Mouse (Mus musculus) gastrocnemius, postnatal 14 days (tissue): ENCODE results near the gene Gna15. TPM values are rescaled to one million over a fixed set of nuclear protein-coding genes. Genes with fewer than 3 reads are reported as not detected.

ENCODE experiments used
- DNase-seq: peaks from one replicate; pipeline ENCODE4 v3.0.0; 2021; ENCODE audit warnings: mixed read lengths
- intact Hi-C: fragments of 180-260 bp; cut with DNase I; formaldehyde crosslinking; loops from one replicate; pipeline ENCODE4 v1.15.1; 2025; ENCODE audit warnings: low total_unique reads
- microRNA-seq, 2 experiments: library from miRNA; unstranded; fragments of <30 nt; microRNA quantifications; one replicate each; pipeline ENCODE4 v1.2.0; 2021
- total RNA-seq, 2 experiments: library from RNA; stranded (reverse); gene quantifications; 2 replicates each; pipeline ENCODE4 v1.2.3; 2021

Gene Gna15
- total RNA-seq, 2 experiments from 2014 or later, result 0.60 to 1.2 TPM

GRCm38 (mm10) chr10:81458267-81458666 lies 65.8 kb downstream of the Gna15 start:
- intact Hi-C loops, result loop anchor here (10.0 kb wide), 1 partner anchor 173 kb away; no protein-coding TSS in a partner anchor
- DNase-seq, result no peak

- DNase-seq, result no peak
- intact Hi-C loops, result loop anchor here (10.0 kb wide), 1 partner anchor 173 kb away; no protein-coding TSS in a partner anchor
Observed at GRCm38 (mm10) chr10:81457624-81458023, 66.4 kb downstream of the Gna15 start.

GRCm38 (mm10) chr10:81456983-81457563 lies 67.0 kb downstream of the Gna15 start:
- intact Hi-C loops, result loop anchor here (10.0 kb wide), 1 partner anchor 172 kb away; no protein-coding TSS in a partner anchor
- no peak for DNase-seq

- intact Hi-C loops, result loop anchor here (10.0 kb wide), 1 partner anchor 171 kb away; no protein-coding TSS in a partner anchor
- peak; percentile 4 for DNase-seq
Observed at GRCm38 (mm10) chr10:81455181-81455895, 68.7 kb downstream of the Gna15 start, which contains the start of gene Nfic. TSS of gene Nfic (minus strand) at chr10:81455635.

- intact Hi-C loops, result loop anchor here (5.0 to 10.0 kb wide), 2 partner anchors 67 to 169 kb away; partner anchors contain the start of gene Gm48552
- no peak for DNase-seq
Observed at GRCm38 (mm10) chr10:81454106-81454505, 69.9 kb downstream of the Gna15 start.

- intact Hi-C loops, result loop anchor here (5.0 to 10.0 kb wide), 2 partner anchors 66 to 168 kb away; partner anchors contain the start of gene Gm48552
- peak; percentile 2 for DNase-seq
Observed at GRCm38 (mm10) chr10:81452947-81453288, 71.1 kb downstream of the Gna15 start.

Small RNAs within 50 kb of the gene (microRNA-seq; reads per million reads assigned to microRNA genes)
- gene Gm25595, result 0 reads per million in 2 experiments

Other genes starting within 250 kb of the Gna15 start
- not detected for gene Tjp3, start 232.6 kb downstream of the Gna15 start, total RNA-seq
- gene Pip5k1c, start 231.3 kb downstream of the Gna15 start, total RNA-seq, result 10 to 100 TPM; 18.5 to 22.8 TPM
- gene Cactin, start 203.1 kb downstream of the Gna15 start, total RNA-seq, result 1 to 10 TPM; 7.7 to 10.0 TPM
- 1 to 10 TPM; 1.5 to 2.2 TPM for gene Tbxa2r, start 195.5 kb downstream of the Gna15 start, total RNA-seq
- 1 to 10 TPM; 1.8 to 2.0 TPM for gene Gipc3, start 181.0 kb downstream of the Gna15 start, total RNA-seq
- 10 to 100 TPM; 24.3 to 25.8 TPM for gene Hmg20b, start 173.7 kb downstream of the Gna15 start, total RNA-seq
- 1 to 10 TPM; 3.7 to 4.0 TPM for gene Mfsd12, start 166.7 kb downstream of the Gna15 start, total RNA-seq
- under 1 TPM; 0.37 to 0.42 TPM for gene 4930404N11Rik, start 158.4 kb downstream of the Gna15 start, total RNA-seq
- gene Fzr1, start 145.7 kb downstream of the Gna15 start, total RNA-seq, result 10 to 100 TPM; 11.9 to 15.4 TPM
- gene Dohh, start 139.8 kb downstream of the Gna15 start, total RNA-seq, result 10 to 100 TPM; 38.6 to 39.8 TPM
- gene Gm48551, start 139.8 kb downstream of the Gna15 start, total RNA-seq, result under 1 TPM; 0.41 to 0.47 TPM
- gene Gm48552, start 135.2 kb downstream of the Gna15 start, total RNA-seq, result under 1 TPM in 1 of 2 experiments, not detected in 1; 0.80 TPM
- gene Smim24, start 131.2 kb downstream of the Gna15 start, total RNA-seq, result under 1 TPM; 0.45 to 0.91 TPM
- 100 to 1,000 TPM; 262 to 320 TPM for gene Nfic, start 68.6 kb downstream of the Gna15 start, total RNA-seq
- under 1 TPM; 0.09 to 0.23 TPM for gene Celf5, start 41.5 kb downstream of the Gna15 start, total RNA-seq
- gene Ncln, start 27.8 kb downstream of the Gna15 start, total RNA-seq, result 10 to 100 TPM; 39.1 to 47.3 TPM
- gene S1pr4, start 24.1 kb downstream of the Gna15 start, total RNA-seq, result under 1 TPM; 0.64 to 0.86 TPM
- 10 to 100 TPM; 31.6 to 34.6 TPM for gene Gna11, start 21.0 kb upstream of the Gna15 start, total RNA-seq
- gene Aes, start 35.3 kb upstream of the Gna15 start, total RNA-seq, result 100 to 1,000 TPM; 660 to 698 TPM
- gene Tle2, start 50.3 kb upstream of the Gna15 start, total RNA-seq, result 1 to 10 TPM; 4.3 to 4.4 TPM
- gene Tle6, start 76.8 kb upstream of the Gna15 start, total RNA-seq, result 1 to 10 TPM; 2.4 to 4.4 TPM
- gene BC025920, start 82.0 kb upstream of the Gna15 start, total RNA-seq, result 1 to 10 TPM; 1.7 to 2.2 TPM
- 1 to 10 TPM; 5.4 to 5.6 TPM for gene Sirt6, start 103.6 kb upstream of the Gna15 start, total RNA-seq
- 10 to 100 TPM in 1 of 2 experiments, 1 to 10 TPM in 1; 6.8 to 10.9 TPM for gene Ankrd24, start 104.3 kb upstream of the Gna15 start, total RNA-seq
- 1 to 10 TPM; 1.6 to 1.8 TPM for gene Gm10778, start 124.8 kb upstream of the Gna15 start, total RNA-seq
- 1 to 10 TPM; 3.3 to 6.1 TPM for gene Zfp433, start 180.6 kb upstream of the Gna15 start, total RNA-seq
- 1 to 10 TPM in 1 of 2 experiments, under 1 TPM in 1; 0.55 to 2.3 TPM for gene Gm3055, start 246.9 kb upstream of the Gna15 start, total RNA-seq